Comparison of ENCODE assay signal across 9 mouse cellular contexts in genomic region chr3:107887674-107888495, GRCm38 (mm10). TPM values are rescaled to one million over a fixed set of nuclear protein-coding genes. Genes with fewer than 3 reads are reported as not detected.
A peak's percentile ranks its signal among the peaks of the same experiment; 100 is the strongest.
DNase-seq lines count a peak whose midpoint lies in the region; ATAC-seq lines count a peak whose summit lies in the region.
"Had no signal": no experiment of that assay in that cellular context is flagged by ENCODE, and none has a peak within 500 bp of the region (broad histone marks: within the 10 kb centered on the region; RNA-seq: fewer than 3 reads in every experiment).

No protein-coding gene starts in this region.

- no peak overlapping the region for H3K4me3 ChIP-seq in hindbrain, embryonic 13.5 days
- no peak overlapping the region for H3K4me3 ChIP-seq in hindbrain, embryonic 11.5 days (ENCODE audit: low read depth, low read length)
- H3K4me3 ChIP-seq: neural tube, embryonic 12.5 days had no signal

- no peaks in the 10 kb centered on the region for H3K4me1 ChIP-seq in hindbrain, embryonic 13.5 days (replicated peaks)
- H3K4me1 ChIP-seq in hindbrain, embryonic 11.5 days (replicated peaks; ENCODE audit: control insufficient read depth, insufficient read depth, low read length): no peaks in the 10 kb centered on the region
- H3K4me1 ChIP-seq: neural tube, embryonic 12.5 days had no signal

- no peaks in the 10 kb centered on the region for H3K36me3 ChIP-seq in hindbrain, embryonic 13.5 days
- no peaks in the 10 kb centered on the region for H3K36me3 ChIP-seq in hindbrain, embryonic 11.5 days (ENCODE audit: control insufficient read depth, insufficient read depth, low read length)
- H3K36me3 ChIP-seq: neural tube, embryonic 12.5 days had no signal

- H3K9me3 ChIP-seq in hindbrain, embryonic 13.5 days: no peaks in the 10 kb centered on the region
- no peaks in the 10 kb centered on the region for H3K9me3 ChIP-seq in hindbrain, embryonic 11.5 days (ENCODE audit: control insufficient read depth, low read length)
- H3K9me3 ChIP-seq: neural tube, embryonic 12.5 days had no signal

- no peak overlapping the region for H3K4me2 ChIP-seq in hindbrain, embryonic 13.5 days
- H3K4me2 ChIP-seq in hindbrain, embryonic 11.5 days (replicated peaks; ENCODE audit: low read depth, low read length): no peak overlapping the region
- H3K4me2 ChIP-seq: neural tube, embryonic 12.5 days had no signal

- H3K27me3 ChIP-seq in hindbrain, embryonic 13.5 days: no peaks in the 10 kb centered on the region
- no peaks in the 10 kb centered on the region for H3K27me3 ChIP-seq in hindbrain, embryonic 11.5 days (ENCODE audit: control insufficient read depth, insufficient read depth, low read length)
- H3K27me3 ChIP-seq: neural tube, embryonic 12.5 days had no signal

- ATAC-seq in hindbrain, embryonic 13.5 days (ENCODE audit: low FRiP score): peak; percentile 95
- no peak for ATAC-seq in hindbrain, embryonic 11.5 days (ENCODE audit: low FRiP score)
- ATAC-seq in frontal cortex, adult (ENCODE audit: low TSS enrichment): peak; percentile 91

- H3K27ac ChIP-seq in hindbrain, embryonic 13.5 days: peak overlapping the region; percentile 58
- H3K27ac ChIP-seq in hindbrain, embryonic 11.5 days (ENCODE audit: low read depth, low read length): no peak overlapping the region
- H3K27ac ChIP-seq: neural tube, embryonic 12.5 days had no signal

- 80% methylated on average over 9 of the region's 9 CpGs for WGBS in hindbrain, embryonic 13.5 days
- WGBS in hindbrain, embryonic 11.5 days: 87% methylated on average over 9 of the region's 9 CpGs

- DNase-seq in hindbrain, embryonic 11.5 days (ENCODE audit: low spot score): no peak
- DNase-seq in layer of hippocampus, adult 8-10 months (ENCODE audit: low spot score in 2 of 2): peak; percentile 84 to 91
- DNase-seq in right cerebral cortex, postnatal 10 days (ENCODE audit: low spot score in 2 of 2): peak; percentile 86 to 92
- DNase-seq in urinary bladder, postnatal 10 days (ENCODE audit: low spot score): no peak
- DNase-seq in kidney, postnatal 36 days: no peak
- DNase-seq in natural killer cell, adult 2 months (ENCODE audit: low spot score in 2 of 2): no peak

- no peak overlapping the region for H3K9ac ChIP-seq in hindbrain, embryonic 13.5 days
- H3K9ac ChIP-seq in hindbrain, embryonic 11.5 days (ENCODE audit: low read depth, low read length): no peak overlapping the region
- H3K9ac ChIP-seq: neural tube, embryonic 12.5 days had no signal

RNA-seq across cellular contexts. Expression of gene Gstm5, which starts 7.7 kb away (rescaled TPM):
- 230 and 243 TPM in 2 replicates for polyA plus RNA-seq in hindbrain, embryonic 13.5 days (2015; fragmentation: Nextera tagmentation; extraction: Ambion mirVana)
- 236 and 261 TPM in 2 replicates for polyA plus RNA-seq in hindbrain, embryonic 11.5 days (2014; fragmentation: Nextera tagmentation; extraction: Ambion mirVana)
- total RNA-seq in layer of hippocampus, adult 8-10 months (2022): 100 to 1,000 TPM; 226 to 282 (median 255) TPM

RNA-seq across cellular contexts. Expression of gene Eps8l3, which starts 10.9 kb away (rescaled TPM):
- polyA plus RNA-seq in hindbrain, embryonic 13.5 days (2015; fragmentation: Nextera tagmentation; extraction: Ambion mirVana): not detected in 2 replicates
- polyA plus RNA-seq in hindbrain, embryonic 11.5 days (2014; fragmentation: Nextera tagmentation; extraction: Ambion mirVana): not detected in 2 replicates
- total RNA-seq in layer of hippocampus, adult 8-10 months (2022): not detected
- polyA plus RNA-seq: neural tube, embryonic 12.5 days had no signal

RNA-seq across cellular contexts. Expression of gene Gstm7, which starts 43.7 kb away (rescaled TPM):
- polyA plus RNA-seq in hindbrain, embryonic 13.5 days (2015; fragmentation: Nextera tagmentation; extraction: Ambion mirVana): 82.5 and 85.8 TPM in 2 replicates
- polyA plus RNA-seq in hindbrain, embryonic 11.5 days (2014; fragmentation: Nextera tagmentation; extraction: Ambion mirVana): 58.3 and 64.9 TPM in 2 replicates
- 100 to 1,000 TPM; 147 to 158 (median 155) TPM for total RNA-seq in layer of hippocampus, adult 8-10 months (2022)

RNA-seq across cellular contexts. Expression of gene Gstm6, which starts 55.7 kb away (rescaled TPM):
- 7.7 and 8.5 TPM in 2 replicates for polyA plus RNA-seq in hindbrain, embryonic 13.5 days (2015; fragmentation: Nextera tagmentation; extraction: Ambion mirVana)
- polyA plus RNA-seq in hindbrain, embryonic 11.5 days (2014; fragmentation: Nextera tagmentation; extraction: Ambion mirVana): 6.6 and 7.6 TPM in 2 replicates
- 10 to 100 TPM; 15.9 to 20.0 (median 17.4) TPM for total RNA-seq in layer of hippocampus, adult 8-10 months (2022)

Comparison
In these comparisons a context has a peak if more than half of its experiments do, and no peak if none do; other contexts are left out.
1. DNase-seq: peak in layer of hippocampus, adult 8-10 months (2 of 2) and right cerebral cortex, postnatal 10 days (2 of 2); none in hindbrain, embryonic 11.5 days (single experiment), urinary bladder, postnatal 10 days (single experiment), kidney, postnatal 36 days (0 of 2) and natural killer cell, adult 2 months (0 of 2).